Mouse (Mus musculus): ENCODE results near the gene Ankrd44. TPM values are rescaled to one million over a fixed set of nuclear protein-coding genes. Genes with fewer than 3 reads are reported as not detected.
"Not testable (repeated sequence)": the region's sequence is repeated elsewhere in the genome, so short reads cannot be mapped to it uniquely, and the experiment has no call there.

The Ankrd44 gene
- 25.8 and 36.7 TPM in 2 replicates for polyA plus RNA-seq (2015; fragmentation: Nextera tagmentation; extraction: Ambion mirVana)

DNA sequence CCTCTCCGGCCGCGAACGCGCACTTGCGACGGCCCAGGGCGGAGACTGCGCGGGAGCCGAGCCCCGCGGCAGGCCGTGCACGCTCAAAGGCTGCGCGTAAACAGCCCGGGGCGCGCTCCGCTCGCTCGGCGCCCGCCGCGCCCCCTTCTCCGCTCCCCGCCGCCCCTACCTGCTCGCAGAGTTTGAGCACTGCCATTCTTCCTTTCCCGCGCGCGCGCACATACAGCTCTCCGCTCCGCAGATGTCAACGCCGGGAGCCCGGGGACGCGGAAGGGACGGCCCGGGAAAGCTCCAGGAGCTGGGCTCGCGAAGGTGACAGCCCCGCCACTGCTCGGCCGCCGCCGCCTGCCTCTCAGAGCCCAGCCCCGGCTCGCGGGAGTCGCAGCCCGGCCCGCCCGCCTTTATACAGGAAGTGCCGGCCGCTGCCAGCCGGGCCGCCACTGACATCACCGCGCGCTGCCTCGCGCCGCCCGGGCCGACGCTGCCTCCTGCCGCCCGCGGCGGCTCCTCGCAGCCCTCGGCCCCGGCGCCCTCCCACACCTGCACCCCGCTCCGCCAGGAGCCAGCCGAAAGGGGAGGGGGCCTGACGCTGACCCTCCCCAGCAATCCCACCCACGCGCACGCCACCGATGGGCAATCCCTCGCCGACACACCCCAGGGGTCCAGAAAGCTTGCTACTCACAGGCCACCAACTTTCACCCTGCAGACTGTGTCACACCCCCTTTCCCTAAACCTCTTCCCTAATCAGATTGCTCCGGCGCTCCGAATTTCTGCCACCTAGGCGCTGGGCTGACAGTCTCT, at the start of gene Ankrd44:
Gene Ankrd44 (minus strand): TSS at position 417 of the 801 bp plus-strand sequence.
- peak within 1 kb of the TSS; percentile 96 for H3K9ac ChIP-seq
- peak; percentile 89 for ATAC-seq (ENCODE audit: insufficient number of reproducible peaks, insufficient read depth, low FRiP score, low TSS enrichment, low read depth)
- no peaks in the 10 kb centered on the region for H3K27me3 ChIP-seq
- WGBS, result under 1% methylated on average over 93 of the region's 94 CpGs
- H3K9me3 ChIP-seq, result no peaks in the 10 kb centered on the region
- H3K4me2 ChIP-seq, result peak within 1 kb of the TSS; percentile 83
- H3K27ac ChIP-seq, result peak within 1 kb of the TSS; percentile 94
- H3K36me3 ChIP-seq, result no peaks in the 10 kb centered on the region
- peaks cover 40% of the 10 kb centered on the region for H3K4me1 ChIP-seq
- peak within 1 kb of the TSS; percentile 92 for H3K4me3 ChIP-seq

DNA sequence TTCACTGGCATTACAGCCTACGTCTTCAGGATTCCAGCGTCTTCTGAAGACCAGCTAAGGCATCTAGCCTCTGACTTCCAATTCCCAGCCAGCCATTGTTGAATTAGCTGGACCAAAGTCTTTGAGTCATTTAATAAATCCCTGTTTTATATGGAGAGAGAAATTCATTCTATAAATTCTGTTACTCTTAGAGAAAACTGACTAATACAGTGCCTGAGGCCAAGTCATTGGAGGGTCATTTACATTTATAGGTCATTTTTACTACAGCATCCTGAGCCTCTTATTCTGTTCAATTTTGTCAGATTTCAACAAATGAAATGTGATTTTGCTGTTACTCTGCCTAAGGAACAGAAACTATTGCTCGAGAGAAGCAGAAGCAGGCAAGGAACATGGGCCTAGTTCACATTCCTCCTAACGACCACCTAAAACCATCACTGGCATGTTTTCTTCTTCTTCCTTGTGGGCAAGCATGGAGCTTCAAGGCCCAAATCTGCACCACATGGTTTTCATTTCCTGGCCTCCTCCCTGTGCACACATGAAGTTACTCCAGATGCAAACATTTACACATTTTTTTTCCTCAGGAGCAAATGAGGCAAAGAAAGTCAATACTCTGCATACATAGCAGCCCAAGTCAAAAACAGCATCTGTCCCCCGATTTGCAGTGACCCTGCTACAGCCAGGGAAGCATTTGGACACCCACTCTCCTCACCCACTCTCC, 45.7 kb upstream of the Ankrd44 start:
- Histone ChIP-seq H3K27ac (peak overlapping the region; percentile 66), H3K4me3 (no peak overlapping the region), H3K4me1 (peaks cover 24% of the 10 kb centered on the region), H3K9ac (no peak overlapping the region), H3K9me3 (0 out of 2 replicates have a peak, but pooled peaks cover 6% of the 10 kb centered on the region), H3K36me3 (no peaks in the 10 kb centered on the region), H3K27me3 (no peaks in the 10 kb centered on the region), H3K4me2 (peak overlapping the region; percentile 18; the same call in 1 of the 2 replicates)
- 0 out of 2 replicates have a peak, but pooled peaks have one; percentile 56 for ATAC-seq (ENCODE audit: insufficient number of reproducible peaks, insufficient read depth, low FRiP score, low TSS enrichment, low read depth)
- WGBS, result 38% methylated on average over 5 of the region's 5 CpGs

DNA sequence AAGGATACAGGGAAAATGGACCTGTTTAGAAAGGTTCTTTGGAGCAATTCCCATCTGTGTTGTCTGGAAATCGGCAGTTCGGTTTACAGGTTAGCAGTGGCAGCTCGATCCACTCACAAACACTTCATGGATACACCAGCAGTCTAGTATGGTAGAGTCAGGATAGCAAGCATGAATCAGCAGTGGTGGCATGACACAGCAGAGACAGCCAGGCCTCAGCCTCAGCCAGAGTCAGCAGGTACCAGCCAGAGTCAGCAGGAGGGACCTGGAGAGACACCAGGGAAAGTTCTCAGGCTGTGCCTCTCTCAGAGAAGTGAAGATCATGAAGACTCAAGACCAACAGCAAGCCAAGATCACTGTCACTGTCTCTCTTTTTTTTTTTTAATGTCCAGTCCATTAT, 40.7 kb upstream of the Ankrd44 start:
- WGBS, result 86% methylated on average over 3 of the region's 3 CpGs
- no peak overlapping the region for H3K27ac ChIP-seq
- ATAC-seq (ENCODE audit: insufficient number of reproducible peaks, insufficient read depth, low FRiP score, low TSS enrichment, low read depth), result no peak
- no peak overlapping the region for H3K4me2 ChIP-seq
- no peak overlapping the region for H3K4me3 ChIP-seq
- H3K36me3 ChIP-seq, result no peaks in the 10 kb centered on the region
- no peaks in the 10 kb centered on the region for H3K27me3 ChIP-seq
- 0 out of 2 replicates have a peak, but pooled peaks cover 6% of the 10 kb centered on the region for H3K9me3 ChIP-seq
- H3K4me1 ChIP-seq, result peaks cover 38% of the 10 kb centered on the region
- no peak overlapping the region for H3K9ac ChIP-seq

DNA sequence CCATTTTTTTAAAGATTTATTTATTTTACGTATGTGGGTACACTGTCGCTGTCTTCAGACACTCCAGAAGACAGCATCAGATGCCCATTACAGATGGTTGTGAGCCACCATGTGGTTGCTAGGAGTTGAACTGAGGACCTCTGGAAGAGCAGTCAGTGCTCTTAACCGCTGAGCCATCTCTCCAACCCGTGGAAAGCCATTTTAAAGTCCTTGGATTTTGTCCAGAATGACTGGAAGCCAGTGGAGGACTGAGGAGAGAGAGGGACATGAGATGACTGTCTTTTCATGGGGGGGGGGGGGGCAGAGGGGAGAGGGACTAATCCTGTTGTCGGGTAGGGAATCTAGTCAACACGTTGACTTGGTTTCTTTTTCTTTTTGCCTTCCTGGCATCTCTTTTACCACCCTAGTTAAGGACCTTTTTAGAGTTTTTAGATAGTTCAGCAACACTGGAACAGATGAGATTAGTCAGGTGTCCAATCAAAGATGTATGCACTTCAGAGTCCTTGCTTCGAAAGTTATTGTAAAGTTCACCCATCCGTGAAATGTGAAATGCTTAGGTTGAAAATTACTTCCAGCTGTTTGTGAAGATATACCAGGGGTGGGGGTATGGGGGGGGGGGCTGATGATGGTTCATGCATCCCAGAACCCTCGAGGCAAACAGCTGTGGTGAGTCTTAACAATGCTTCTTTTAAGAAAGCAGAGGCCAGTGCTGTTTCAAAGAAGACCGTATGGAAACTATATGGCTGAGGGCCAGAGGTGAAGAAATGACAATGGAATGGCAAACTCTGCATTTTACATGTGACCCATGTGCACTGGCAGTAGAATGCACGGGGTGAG, 39.2 kb upstream of the Ankrd44 start:
- Histone ChIP-seq H3K27me3 (no peaks in the 10 kb centered on the region), H3K9me3 (0 out of 2 replicates have a peak, but pooled peaks cover 6% of the 10 kb centered on the region), H3K9ac (no peak overlapping the region), H3K4me2 (peak overlapping the region; percentile 12; the same call in 1 of the 2 replicates), H3K36me3 (no peaks in the 10 kb centered on the region), H3K27ac (peak overlapping the region; percentile 78), H3K4me1 (peaks cover 34% of the 10 kb centered on the region), H3K4me3 (no peak overlapping the region)
- ATAC-seq (ENCODE audit: insufficient number of reproducible peaks, insufficient read depth, low FRiP score, low TSS enrichment, low read depth), result peak; percentile 71
- 21% methylated on average over 11 of the region's 11 CpGs for WGBS

DNA sequence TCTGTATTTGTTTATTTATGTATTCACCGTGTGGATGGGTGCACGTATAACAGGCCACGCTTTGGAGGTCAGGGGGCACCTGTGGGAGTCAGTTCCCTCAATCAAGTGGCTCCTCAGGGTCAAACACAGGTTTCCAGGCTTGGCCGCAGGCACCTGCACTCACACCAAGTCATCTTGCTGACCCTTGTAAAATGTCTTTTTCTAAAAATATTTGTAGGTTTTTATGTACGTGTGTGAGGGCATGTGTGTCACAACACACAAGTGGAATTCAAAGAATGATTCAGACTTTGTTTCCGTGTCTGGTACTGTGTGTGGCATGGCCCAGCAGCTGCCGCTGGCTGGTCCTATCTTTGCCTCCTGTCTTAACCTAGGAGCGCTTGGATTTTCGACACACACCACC, 35.5 kb upstream of the Ankrd44 start:
- H3K4me2 ChIP-seq, result no peak overlapping the region

DNA sequence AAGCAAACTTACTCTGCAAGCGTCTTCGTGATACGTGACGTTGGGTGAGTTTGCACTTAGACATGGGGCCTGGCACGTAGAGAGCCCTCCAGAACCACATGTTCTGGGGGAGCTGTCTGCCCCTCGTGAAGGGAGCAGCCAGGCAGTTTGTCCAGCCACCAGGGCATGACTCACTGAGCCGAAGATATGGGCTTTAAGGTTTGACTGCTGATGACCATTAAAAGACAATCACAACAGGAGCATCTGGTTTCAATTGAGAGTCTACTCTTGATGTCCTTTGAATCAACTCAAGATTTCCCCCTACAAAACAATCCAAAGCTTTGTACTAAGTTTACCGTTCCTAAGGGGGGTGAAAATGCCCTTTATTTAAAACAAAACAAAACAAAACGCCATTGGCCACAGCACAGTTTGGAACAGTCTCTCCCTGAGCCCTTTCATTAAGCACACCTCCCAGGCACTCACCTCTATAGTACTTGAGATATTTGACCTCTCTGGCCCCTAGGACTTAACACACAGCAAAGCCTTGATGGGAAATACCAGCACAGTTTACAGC, 34.5 kb upstream of the Ankrd44 start:
- peaks cover 21% of the 10 kb centered on the region for H3K4me1 ChIP-seq
- H3K4me3 ChIP-seq, result no peak overlapping the region
- H3K9ac ChIP-seq, result no peak overlapping the region
- no peak for ATAC-seq (ENCODE audit: insufficient number of reproducible peaks, insufficient read depth, low FRiP score, low TSS enrichment, low read depth)
- 35% methylated on average over 9 of the region's 9 CpGs for WGBS
- H3K27me3 ChIP-seq, result no peaks in the 10 kb centered on the region
- no peak overlapping the region for H3K4me2 ChIP-seq
- H3K9me3 ChIP-seq, result no peaks in the 10 kb centered on the region
- H3K36me3 ChIP-seq, result no peaks in the 10 kb centered on the region
- no peak overlapping the region for H3K27ac ChIP-seq

More for the DNA sequence above, 35.5 kb upstream of the Ankrd44 start:
- WGBS, result 70% methylated on average over 9 of the region's 9 CpGs
- no peak for ATAC-seq (ENCODE audit: insufficient number of reproducible peaks, insufficient read depth, low FRiP score, low TSS enrichment, low read depth)
- Histone ChIP-seq H3K4me1 (peaks cover 27% of the 10 kb centered on the region), H3K4me3 (no peak overlapping the region), H3K9me3 (no peaks in the 10 kb centered on the region), H3K36me3 (no peaks in the 10 kb centered on the region), H3K9ac (no peak overlapping the region), H3K27me3 (no peaks in the 10 kb centered on the region), H3K27ac (no peak overlapping the region)

DNA sequence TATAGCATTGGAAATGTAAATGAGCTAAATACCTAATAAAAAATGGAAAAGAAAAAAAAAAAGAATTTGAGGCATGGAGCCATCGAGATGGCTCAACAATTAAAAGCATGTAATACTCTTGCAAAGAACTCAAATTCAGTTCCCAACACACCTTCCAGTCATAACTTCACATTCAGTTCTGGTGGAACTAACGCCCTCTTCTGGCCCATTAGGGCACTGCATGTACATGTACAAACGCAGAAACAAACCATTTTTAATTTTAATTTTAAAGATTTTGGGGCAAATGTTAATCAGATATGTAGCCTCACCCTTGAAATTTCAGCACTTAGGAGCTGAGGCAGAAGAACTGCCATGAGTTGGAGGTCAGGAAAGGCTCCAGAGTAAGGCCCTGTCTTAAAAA, 32.3 kb upstream of the Ankrd44 start:
- H3K4me3 ChIP-seq, result no peak overlapping the region
- no peak overlapping the region for H3K27ac ChIP-seq
- no peaks in the 10 kb centered on the region for H3K27me3 ChIP-seq
- H3K9ac ChIP-seq, result no peak overlapping the region
- WGBS, result 68% methylated on average over 3 of the region's 3 CpGs
- H3K9me3 ChIP-seq, result no peaks in the 10 kb centered on the region
- peaks cover 6% of the 10 kb centered on the region; the same call in 1 of the 2 replicates for H3K4me1 ChIP-seq
- no peak overlapping the region for H3K4me2 ChIP-seq
- no peak for ATAC-seq (ENCODE audit: insufficient number of reproducible peaks, insufficient read depth, low FRiP score, low TSS enrichment, low read depth)
- no peaks in the 10 kb centered on the region for H3K36me3 ChIP-seq

DNA sequence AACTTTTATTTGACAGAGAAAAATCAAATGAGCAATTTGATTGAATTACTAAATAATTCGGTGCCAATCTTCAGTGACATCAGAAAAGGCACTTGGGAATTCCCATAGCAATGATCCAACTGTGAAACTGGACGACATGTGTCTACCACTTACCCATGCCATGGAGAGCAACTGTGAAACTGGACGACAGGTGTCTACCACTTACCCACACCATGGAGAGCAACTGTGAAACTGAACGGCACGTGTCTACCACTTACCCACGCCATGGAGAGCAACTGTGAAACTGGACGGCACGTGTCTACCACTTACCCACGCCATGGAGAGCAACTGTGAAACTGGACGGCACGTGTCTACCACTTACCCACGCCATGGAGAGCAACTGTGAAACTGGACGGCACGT, 30.8 kb upstream of the Ankrd44 start:
- not testable (repeated sequence) for H3K36me3 ChIP-seq; H3K27ac ChIP-seq; H3K4me3 ChIP-seq; ATAC-seq (ENCODE audit: insufficient number of reproducible peaks, insufficient read depth, low FRiP score, low TSS enrichment, low read depth); H3K4me1 ChIP-seq; H3K27me3 ChIP-seq; H3K9me3 ChIP-seq; H3K9ac ChIP-seq; H3K4me2 ChIP-seq
- WGBS, result 91% methylated on average over 14 of the region's 14 CpGs

DNA sequence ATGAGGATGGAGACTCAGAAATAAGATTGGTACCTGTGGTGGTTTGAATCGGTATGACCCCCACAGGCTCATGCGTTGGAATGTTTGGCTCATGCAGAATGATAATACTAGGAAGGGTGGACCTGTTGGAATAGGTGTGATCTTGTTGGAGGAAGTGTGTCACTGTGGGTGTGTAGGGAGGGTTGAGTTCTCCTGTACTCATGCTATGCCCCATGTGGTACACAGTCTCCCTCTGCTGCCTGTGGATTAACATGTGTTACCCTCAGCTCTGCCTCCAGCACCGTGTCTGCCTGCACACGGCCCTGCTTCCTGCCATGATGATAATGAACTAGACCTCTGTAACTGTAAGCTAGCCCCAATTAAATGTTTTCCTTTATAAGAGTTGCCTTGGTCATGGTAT, 28.7 kb upstream of the Ankrd44 start:
- Histone ChIP-seq H3K27me3 (no peaks in the 10 kb centered on the region), H3K36me3 (no peaks in the 10 kb centered on the region), H3K27ac (no peak overlapping the region), H3K4me3 (no peak overlapping the region), H3K4me1 (0 out of 2 replicates have a peak, but pooled peaks cover 6% of the 10 kb centered on the region), H3K9ac (no peak overlapping the region), H3K9me3 (no peaks in the 10 kb centered on the region), H3K4me2 (no peak overlapping the region)
- no peak for ATAC-seq (ENCODE audit: insufficient number of reproducible peaks, insufficient read depth, low FRiP score, low TSS enrichment, low read depth)
- 85% methylated on average over 4 of the region's 4 CpGs for WGBS

DNA sequence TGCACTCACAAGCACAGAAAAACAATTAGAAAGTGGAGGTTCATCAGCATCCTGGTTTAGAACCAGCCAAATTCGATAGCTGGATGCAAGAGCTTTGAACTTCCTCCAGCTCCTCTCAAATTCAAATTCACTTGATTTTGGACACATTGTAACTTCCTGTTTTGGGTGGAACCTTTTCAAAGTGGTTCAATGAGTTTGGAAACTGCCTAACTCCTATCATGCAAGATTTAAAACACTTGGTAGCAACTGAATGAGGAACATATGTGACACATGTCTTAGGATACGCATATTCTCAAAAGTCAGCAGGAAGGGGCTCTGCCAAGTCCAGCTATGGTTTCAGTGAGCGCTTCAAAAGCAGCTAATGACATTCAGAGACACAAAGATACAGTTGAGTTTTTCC, 18.5 kb upstream of the Ankrd44 start:
- H3K9ac ChIP-seq, result no peak overlapping the region
- H3K27ac ChIP-seq, result peak overlapping the region; percentile 68
- no peaks in the 10 kb centered on the region for H3K9me3 ChIP-seq
- H3K4me2 ChIP-seq, result no peak overlapping the region
- WGBS, result 24% methylated on average over 3 of the region's 3 CpGs
- H3K36me3 ChIP-seq, result no peaks in the 10 kb centered on the region
- no peak for ATAC-seq (ENCODE audit: insufficient number of reproducible peaks, insufficient read depth, low FRiP score, low TSS enrichment, low read depth)
- peaks cover 11% of the 10 kb centered on the region for H3K4me1 ChIP-seq
- no peak overlapping the region for H3K4me3 ChIP-seq
- no peaks in the 10 kb centered on the region for H3K27me3 ChIP-seq

DNA sequence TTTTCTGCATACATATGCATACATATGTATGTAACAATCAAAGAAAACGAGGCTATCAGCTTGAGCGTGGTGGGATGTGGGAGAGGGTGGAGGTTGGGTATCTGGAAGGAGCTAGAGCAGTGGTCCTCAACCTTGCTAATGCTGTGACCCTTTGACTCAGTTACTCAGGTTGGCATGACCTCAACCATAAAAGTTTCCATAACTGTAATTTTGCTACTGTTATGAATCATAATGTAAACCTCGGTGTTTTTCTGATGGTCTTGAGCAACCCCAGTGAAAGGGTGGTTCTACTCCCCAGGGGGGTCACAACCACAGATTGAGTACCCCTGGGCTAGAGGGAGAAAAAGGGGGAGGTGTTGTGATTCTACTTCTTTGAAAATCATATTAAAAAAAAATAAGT, 9.3 kb upstream of the Ankrd44 start:
- Histone ChIP-seq H3K4me2 (no peak overlapping the region), H3K9ac (no peak overlapping the region), H3K9me3 (no peaks in the 10 kb centered on the region), H3K36me3 (no peaks in the 10 kb centered on the region), H3K4me1 (peaks cover 8% of the 10 kb centered on the region; the same call in 1 of the 2 replicates), H3K4me3 (no peak overlapping the region), H3K27ac (no peak overlapping the region), H3K27me3 (no peaks in the 10 kb centered on the region)
- ATAC-seq (ENCODE audit: insufficient number of reproducible peaks, insufficient read depth, low FRiP score, low TSS enrichment, low read depth), result no peak
- 84% methylated on average over 3 of the region's 3 CpGs for WGBS
